Mouse (Mus musculus) hindbrain, embryonic 15.5 days (tissue): Measurements from ENCODE around the gene Dennd1a. TPM values are rescaled to one million over a fixed set of nuclear protein-coding genes. Genes with fewer than 3 reads are reported as not detected.
A peak's percentile ranks its signal among the peaks of the same experiment; 100 is the strongest.

Experiments
- ATAC-seq: fragments of 200-750 bp; cut with Nextera tagmentation; 2 replicates; pipeline ENCODE4 v1.8.0; 2017; ENCODE audit warnings: low read depth, moderate number of reproducible peaks, moderate TSS enrichment; ENCODE audit not compliant: low FRiP score
- H3K27ac ChIP-seq: fragments of 300-500 bp; sonication (generic); replicated peaks from 2 replicates; pipeline ENCODE4 v1.5.1; 2015; ENCODE audit warnings: mild to moderate bottlenecking, inconsistent platforms
- H3K27me3 ChIP-seq: fragments of 300-500 bp; sonication (generic); 2 replicates; pipeline ENCODE4 v1.6.1; 2015; ENCODE audit warnings: control low read depth, inconsistent platforms
- H3K36me3 ChIP-seq: fragments of 300-500 bp; sonication (generic); 2 replicates; pipeline ENCODE4 v1.6.1; 2015; ENCODE audit warnings: control low read depth, inconsistent platforms
- H3K4me1 ChIP-seq: fragments of 300-500 bp; sonication (generic); replicated peaks from 2 replicates; pipeline ENCODE4 v1.6.1; 2015; ENCODE audit warnings: control low read depth, inconsistent platforms
- H3K4me2 ChIP-seq: fragments of 300-500 bp; sonication (generic); 2 replicates; pipeline ENCODE4 v1.6.1; 2015; ENCODE audit warnings: moderate library complexity, mild to moderate bottlenecking, inconsistent platforms
- H3K4me3 ChIP-seq: fragments of 300-500 bp; sonication (generic); 2 replicates; pipeline ENCODE4 v1.5.1; 2015; ENCODE audit warnings: mild to moderate bottlenecking, inconsistent platforms
- H3K9ac ChIP-seq: fragments of 300-500 bp; sonication (generic); 2 replicates; pipeline ENCODE4 v1.6.1; 2015; ENCODE audit warnings: inconsistent platforms
- H3K9me3 ChIP-seq: fragments of 300-500 bp; sonication (generic); 2 replicates; pipeline ENCODE4 v1.6.1; 2016; ENCODE audit warnings: control low read depth, inconsistent platforms
- WGBS: fragments of 180-500 bp; shearing (Covaris S2); methylation state at CpG from one replicate; pipeline ENCODE4 v1.1.7; 2015; 5-methylcytosine and 5-hydroxymethylcytosine counted together
- polyA plus RNA-seq: library from polyadenylated mRNA; unstranded; fragments of >200 nt; fragmentation: Nextera tagmentation; extraction: Ambion mirVana; gene quantifications from 2 replicates; pipeline ENCODE4 v1.2.1, GENCODE M21; 2015

Dennd1a gene
- polyA plus RNA-seq, 1 experiment from 2014 or later: 23.0 TPM

- no peaks in the 10 kb centered on the region for H3K4me1 ChIP-seq
- H3K27me3 ChIP-seq: no peaks in the 10 kb centered on the region
- no peak overlapping the region for H3K9ac ChIP-seq
- ATAC-seq: no peak
- 75% methylated on average over 1 of the region's 1 CpGs for WGBS
- H3K36me3 ChIP-seq: no peaks in the 10 kb centered on the region
- H3K4me2 ChIP-seq: no peak overlapping the region
- no peak overlapping the region for H3K27ac ChIP-seq
- no peak overlapping the region for H3K4me3 ChIP-seq
- H3K9me3 ChIP-seq: no peaks in the 10 kb centered on the region
Measured at GRCm38 (mm10) chr2:38159736-38160135, 127.5 kb downstream of the Dennd1a start.

GRCm38 (mm10) chr2:38157002-38157401 lies 130.2 kb downstream of the Dennd1a start:
- Histone ChIP-seq H3K4me2 (no peak overlapping the region), H3K27ac (no peak overlapping the region), H3K27me3 (no peaks in the 10 kb centered on the region), H3K36me3 (no peaks in the 10 kb centered on the region), H3K9me3 (no peaks in the 10 kb centered on the region), H3K4me3 (no peak overlapping the region), H3K4me1 (no peaks in the 10 kb centered on the region), H3K9ac (no peak overlapping the region)
- 25% methylated on average over 1 of the region's 1 CpGs for WGBS
- no peak for ATAC-seq

DNA sequence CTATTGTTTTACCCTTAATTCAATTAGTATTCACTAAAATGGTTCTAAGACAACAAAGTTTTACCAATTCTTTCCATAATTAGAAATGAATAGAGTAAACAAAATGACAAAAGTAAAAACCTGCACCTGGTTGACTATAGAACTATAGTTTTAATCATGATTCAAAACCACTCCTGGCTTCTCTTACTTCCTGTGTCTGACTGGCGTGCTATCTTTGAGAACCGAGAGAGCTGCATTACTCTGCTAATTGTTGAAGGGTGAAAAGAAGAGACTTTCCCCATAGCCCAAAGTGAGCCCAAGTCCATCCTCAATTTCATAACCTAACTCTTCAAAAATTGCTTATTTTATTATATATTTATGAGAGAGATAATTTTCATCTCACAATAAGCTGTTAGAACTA lies 131.2 kb downstream of the Dennd1a start:
- Histone ChIP-seq H3K4me3 (no peak overlapping the region), H3K4me1 (no peaks in the 10 kb centered on the region), H3K9ac (no peak overlapping the region), H3K36me3 (no peaks in the 10 kb centered on the region), H3K9me3 (no peaks in the 10 kb centered on the region), H3K27ac (no peak overlapping the region), H3K4me2 (no peak overlapping the region), H3K27me3 (no peaks in the 10 kb centered on the region)
- WGBS: 64% methylated on average over 2 of the region's 2 CpGs
- ATAC-seq: no peak

GRCm38 (mm10) chr2:38144831-38145230 lies 142.4 kb downstream of the Dennd1a start:
- Histone ChIP-seq H3K4me2 (no peak overlapping the region), H3K4me1 (peaks cover 7% of the 10 kb centered on the region)

GRCm38 (mm10) chr2:38144067-38144779 lies 143.0 kb downstream of the Dennd1a start:
- H3K36me3 ChIP-seq: no peaks in the 10 kb centered on the region
- 22% methylated on average over 8 of the region's 8 CpGs for WGBS
- ATAC-seq: no peak
- 0 out of 2 replicates have a peak overlapping the region, but pooled peaks have one; percentile 17 for H3K27ac ChIP-seq
- H3K4me3 ChIP-seq: no peak overlapping the region
- H3K4me1 ChIP-seq: peaks cover 7% of the 10 kb centered on the region
- no peak overlapping the region for H3K4me2 ChIP-seq
- H3K9ac ChIP-seq: no peak overlapping the region
- H3K9me3 ChIP-seq: no peaks in the 10 kb centered on the region
- H3K27me3 ChIP-seq: no peaks in the 10 kb centered on the region

More at GRCm38 (mm10) chr2:38144831-38145230, 142.4 kb downstream of the Dennd1a start:
- H3K9me3 ChIP-seq: no peaks in the 10 kb centered on the region
- no peak overlapping the region for H3K4me3 ChIP-seq
- no peak overlapping the region for H3K9ac ChIP-seq
- 0 out of 2 replicates have a peak overlapping the region, but pooled peaks have one; percentile 17 for H3K27ac ChIP-seq
- H3K36me3 ChIP-seq: no peaks in the 10 kb centered on the region
- H3K27me3 ChIP-seq: no peaks in the 10 kb centered on the region
- no peak for ATAC-seq

- H3K9me3 ChIP-seq: no peaks in the 10 kb centered on the region
- no peak overlapping the region for H3K4me3 ChIP-seq
- no peak for ATAC-seq
- H3K27me3 ChIP-seq: no peaks in the 10 kb centered on the region
- H3K9ac ChIP-seq: no peak overlapping the region
- 33% methylated on average over 5 of the region's 5 CpGs for WGBS
- no peaks in the 10 kb centered on the region for H3K36me3 ChIP-seq
- no peak overlapping the region for H3K27ac ChIP-seq
- H3K4me2 ChIP-seq: no peak overlapping the region
- peaks cover 7% of the 10 kb centered on the region for H3K4me1 ChIP-seq
Measured at GRCm38 (mm10) chr2:38142905-38143304, 144.3 kb downstream of the Dennd1a start.

- 66% methylated on average over 2 of the region's 2 CpGs for WGBS
- Histone ChIP-seq H3K36me3 (no peaks in the 10 kb centered on the region), H3K27me3 (no peaks in the 10 kb centered on the region), H3K9ac (no peak overlapping the region), H3K4me2 (no peak overlapping the region), H3K4me3 (no peak overlapping the region), H3K27ac (no peak overlapping the region), H3K4me1 (peaks cover 7% of the 10 kb centered on the region), H3K9me3 (no peaks in the 10 kb centered on the region)
- no peak for ATAC-seq
Measured at GRCm38 (mm10) chr2:38142210-38142609, 145.0 kb downstream of the Dennd1a start.

DNA sequence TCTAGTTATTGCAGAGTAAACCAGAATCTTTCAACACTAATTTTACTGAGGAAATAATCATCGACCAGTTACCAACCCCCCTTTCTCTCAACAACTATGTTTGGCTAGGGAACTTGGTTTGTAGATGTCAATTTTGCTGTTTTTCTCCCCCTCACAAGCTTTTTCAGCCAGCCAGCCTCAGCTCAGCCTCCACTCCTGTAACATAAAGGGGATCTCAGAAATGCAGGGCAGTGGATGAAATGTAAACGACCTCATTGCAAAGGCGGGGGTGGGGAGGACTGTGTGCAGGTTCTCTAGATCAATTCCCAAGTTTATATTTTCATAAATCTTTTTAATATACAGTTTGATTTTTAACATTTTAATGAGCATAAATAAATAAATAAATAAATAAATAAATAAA lies 147.7 kb downstream of the Dennd1a start:
- H3K4me1 ChIP-seq: peaks cover 7% of the 10 kb centered on the region
- ATAC-seq: no peak
- 51% methylated on average over 3 of the region's 3 CpGs for WGBS
- H3K36me3 ChIP-seq: no peaks in the 10 kb centered on the region
- H3K4me3 ChIP-seq: no peak overlapping the region
- no peaks in the 10 kb centered on the region for H3K9me3 ChIP-seq
- no peak overlapping the region for H3K27ac ChIP-seq
- no peaks in the 10 kb centered on the region for H3K27me3 ChIP-seq
- no peak overlapping the region for H3K9ac ChIP-seq
- no peak overlapping the region for H3K4me2 ChIP-seq

DNA sequence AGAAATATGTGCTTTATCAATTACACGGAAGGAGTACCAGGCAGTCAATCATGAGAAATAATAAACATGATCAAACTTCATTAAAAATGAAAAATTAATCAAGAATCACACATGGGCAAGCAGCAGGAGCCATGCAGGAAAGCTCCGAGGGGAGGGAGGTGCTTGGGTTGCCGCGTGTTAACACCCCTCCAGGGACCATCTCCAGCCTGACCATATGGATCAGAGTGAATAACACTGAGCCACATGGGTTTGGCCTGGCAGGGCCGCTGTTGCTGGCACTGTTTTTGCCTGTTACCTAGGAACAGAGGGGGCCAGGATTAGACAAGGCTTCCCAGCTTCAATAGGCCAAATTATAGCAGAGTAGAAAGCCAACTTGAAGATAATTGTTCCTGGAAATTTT lies 150.1 kb downstream of the Dennd1a start:
- peak; percentile 86; the same call in 1 of the 2 replicates for ATAC-seq

DNA sequence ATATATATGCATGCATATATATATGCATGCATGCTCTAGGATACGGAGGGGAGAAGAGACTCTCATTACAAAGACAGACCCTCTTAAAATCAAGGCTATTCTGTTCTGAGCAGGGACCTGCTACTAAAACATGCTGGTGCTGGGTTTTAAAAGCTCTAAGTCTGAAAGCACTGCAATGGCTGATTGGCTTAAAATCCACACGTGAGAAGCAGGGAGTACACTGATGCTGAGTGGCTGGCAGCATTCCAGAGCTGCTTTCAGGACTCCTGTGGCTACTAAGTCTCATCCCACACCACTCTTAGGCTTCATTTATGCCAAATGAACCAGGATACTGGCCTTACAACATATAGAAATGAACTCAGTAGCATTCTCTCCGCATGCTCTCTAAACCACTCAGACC lies 151.8 kb downstream of the Dennd1a start:
- H3K4me3 ChIP-seq: no peak overlapping the region
- no peaks in the 10 kb centered on the region for H3K36me3 ChIP-seq
- H3K9ac ChIP-seq: no peak overlapping the region
- ATAC-seq: no peak
- H3K9me3 ChIP-seq: no peaks in the 10 kb centered on the region
- H3K4me2 ChIP-seq: no peak overlapping the region
- no peak overlapping the region for H3K27ac ChIP-seq
- WGBS: 60% methylated on average over 3 of the region's 3 CpGs
- no peaks in the 10 kb centered on the region for H3K27me3 ChIP-seq
- H3K4me1 ChIP-seq: no peaks in the 10 kb centered on the region; the same call in 1 of the 2 replicates

More for the DNA sequence above, 150.1 kb downstream of the Dennd1a start:
- Histone ChIP-seq H3K9ac (no peak overlapping the region), H3K27me3 (no peaks in the 10 kb centered on the region), H3K4me3 (no peak overlapping the region), H3K4me1 (no peaks in the 10 kb centered on the region; the same call in none of the 2 replicates), H3K9me3 (no peaks in the 10 kb centered on the region), H3K36me3 (no peaks in the 10 kb centered on the region), H3K4me2 (no peak overlapping the region), H3K27ac (no peak overlapping the region)
- 11% methylated on average over 5 of the region's 5 CpGs for WGBS

DNA sequence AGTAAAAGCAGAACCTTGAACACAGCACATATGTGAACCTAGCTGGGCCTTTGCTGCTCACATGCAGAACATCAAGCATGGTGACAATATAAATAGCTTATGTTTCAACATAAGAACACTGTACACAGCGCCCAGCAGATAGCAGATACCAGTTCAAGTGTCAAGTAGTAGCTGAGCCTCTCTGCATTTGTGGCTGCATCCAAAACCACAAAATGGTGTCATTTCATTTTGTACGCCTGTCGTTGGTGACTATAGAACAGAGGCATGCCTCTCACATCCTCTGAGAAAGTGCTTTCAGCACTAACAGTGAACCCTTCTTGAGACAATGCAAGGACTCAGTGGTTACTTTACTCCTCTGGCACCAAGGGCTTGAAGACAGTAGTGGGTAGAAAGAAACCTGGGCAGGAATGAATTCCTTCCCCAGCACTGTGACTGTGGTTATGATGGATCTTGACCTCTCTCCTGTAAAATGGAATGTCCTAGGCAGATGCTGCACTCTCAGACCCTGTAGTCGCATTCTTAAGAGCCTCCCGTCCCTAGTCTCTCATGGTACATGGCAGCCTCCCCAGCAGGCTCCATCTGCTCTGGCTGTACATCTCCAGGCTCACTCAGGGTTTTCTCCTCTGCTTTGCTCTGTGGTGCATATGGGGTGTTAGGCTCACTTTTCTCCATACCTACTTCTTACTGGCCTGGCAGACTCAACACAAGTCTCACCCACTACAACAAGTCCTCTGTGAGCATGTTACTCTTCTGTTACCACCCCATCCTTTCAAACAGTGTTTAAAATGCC lies 154.0 kb downstream of the Dennd1a start:
- Histone ChIP-seq H3K9me3 (no peaks in the 10 kb centered on the region), H3K36me3 (no peaks in the 10 kb centered on the region), H3K27ac (no peak overlapping the region), H3K27me3 (no peaks in the 10 kb centered on the region), H3K4me1 (no peaks in the 10 kb centered on the region; the same call in 1 of the 2 replicates), H3K4me3 (no peak overlapping the region), H3K9ac (no peak overlapping the region), H3K4me2 (no peak overlapping the region)
- 90% methylated on average over 5 of the region's 5 CpGs for WGBS
- no peak for ATAC-seq

DNA sequence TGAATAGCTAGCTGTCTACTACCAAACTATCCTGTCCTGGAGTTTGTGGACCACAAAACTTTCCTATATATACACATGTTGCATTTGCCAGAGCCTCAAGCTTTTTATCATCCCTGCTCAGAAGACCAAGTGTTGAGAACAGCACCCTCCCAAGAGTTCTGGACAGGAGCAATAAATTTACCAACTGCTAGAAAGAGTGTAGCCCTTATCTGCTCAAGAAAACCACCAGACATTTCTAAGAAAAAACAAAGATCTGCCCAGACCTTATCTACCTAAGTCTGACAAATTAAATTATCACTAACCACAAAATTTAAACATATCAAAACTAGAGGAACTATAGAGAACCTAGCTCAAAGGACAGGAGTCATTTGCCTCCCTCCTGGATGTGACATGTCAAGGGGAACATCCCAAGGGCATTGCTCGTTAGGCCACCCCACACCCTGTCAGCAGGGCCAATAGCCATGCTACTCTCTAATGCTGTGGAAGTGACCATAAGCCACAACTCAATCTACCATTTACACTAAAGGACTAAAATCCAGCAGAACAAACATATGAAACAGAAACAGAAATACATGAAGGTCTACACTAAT lies 154.9 kb downstream of the Dennd1a start:
- ATAC-seq: no peak
- no peaks in the 10 kb centered on the region; the same call in 1 of the 2 replicates for H3K4me1 ChIP-seq
- no peaks in the 10 kb centered on the region for H3K9me3 ChIP-seq
- no peaks in the 10 kb centered on the region for H3K36me3 ChIP-seq
- H3K9ac ChIP-seq: no peak overlapping the region
- no peak overlapping the region for H3K4me2 ChIP-seq
- no peak overlapping the region for H3K27ac ChIP-seq
- no peak overlapping the region for H3K4me3 ChIP-seq
- no peaks in the 10 kb centered on the region for H3K27me3 ChIP-seq
- WGBS: 90% methylated on average over 1 of the region's 1 CpGs
